Mouse (Mus musculus) megakaryocyte, embryonic 14.5 days (primary cell): ENCODE data around the gene Rtraf. TPM values are rescaled to one million over a fixed set of nuclear protein-coding genes. Genes with fewer than 3 reads are reported as not detected.

Experiments
- H3K27me3 ChIP-seq: replicated peaks from 2 replicates; pipeline ENCODE3; 2012; ENCODE audit warnings: inconsistent platforms
- H3K36me3 ChIP-seq: replicated peaks from 2 replicates; pipeline ENCODE3; 2012; ENCODE audit warnings: low read length, inconsistent platforms, mixed read lengths
- H3K4me1 ChIP-seq: 2 replicates; pipeline ENCODE4 v1.6.1; 2012; ENCODE audit warnings: inconsistent platforms
- H3K4me3 ChIP-seq: replicated peaks from 2 replicates; pipeline ENCODE3; 2012; ENCODE audit warnings: moderate library complexity, mild to moderate bottlenecking, inconsistent platforms
- H3K9me3 ChIP-seq: 2 replicates; pipeline ENCODE4 v1.6.1; 2012; ENCODE audit warnings: inconsistent platforms
- FLI1 ChIP-seq: IDR thresholded peaks from 2 replicates; pipeline ENCODE4 v1.6.1; 2012; ENCODE audit warnings: low read length, inconsistent platforms, mixed read lengths
- GATA1 ChIP-seq: IDR thresholded peaks from 3 replicates; pipeline ENCODE4 v1.6.1; 2012; ENCODE audit warnings: mixed read lengths, low read length, inconsistent platforms, borderline replicate concordance
- polyA plus RNA-seq: library from polyadenylated mRNA; stranded (reverse); fragments of >175 nt; gene quantifications from 2 replicates; pipeline ENCODE4 v1.2.3, GENCODE M21; 2012; ENCODE audit warnings: low replicate concordance; ENCODE audit not compliant: insufficient read depth

Gene Rtraf
- polyA plus RNA-seq, 1 experiment, result 264 TPM

DNA sequence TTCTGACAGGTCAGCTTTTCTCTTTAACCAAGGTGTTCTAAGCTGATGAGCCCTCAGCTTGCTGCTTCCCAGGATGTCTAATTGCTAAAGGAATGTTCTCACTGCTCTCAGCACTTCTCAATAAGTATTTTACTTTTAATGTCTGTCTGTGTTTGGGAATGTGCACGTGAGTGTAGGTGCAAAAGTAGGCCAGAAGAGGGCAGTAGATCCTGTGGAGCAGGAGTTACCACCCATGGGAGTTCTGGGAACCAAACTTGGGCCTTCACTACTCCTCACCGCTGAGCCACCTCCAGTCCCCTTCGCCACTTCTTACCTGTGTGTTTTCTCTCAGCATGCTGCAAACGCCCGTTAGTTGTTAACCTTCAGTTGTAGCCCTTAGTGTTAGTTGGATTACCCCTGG lies 47.4 kb downstream of the Rtraf start:
- Histone ChIP-seq H3K4me1 (peaks cover 22% of the 10 kb centered on the region), H3K9me3 (peaks cover 14% of the 10 kb centered on the region), H3K4me3 (no peak overlapping the region), H3K36me3 (no peaks in the 10 kb centered on the region), H3K27me3 (peaks cover 7% of the 10 kb centered on the region)
- TF ChIP-seq FLI1, result no peak
- no peak for TF ChIP-seq GATA1

DNA sequence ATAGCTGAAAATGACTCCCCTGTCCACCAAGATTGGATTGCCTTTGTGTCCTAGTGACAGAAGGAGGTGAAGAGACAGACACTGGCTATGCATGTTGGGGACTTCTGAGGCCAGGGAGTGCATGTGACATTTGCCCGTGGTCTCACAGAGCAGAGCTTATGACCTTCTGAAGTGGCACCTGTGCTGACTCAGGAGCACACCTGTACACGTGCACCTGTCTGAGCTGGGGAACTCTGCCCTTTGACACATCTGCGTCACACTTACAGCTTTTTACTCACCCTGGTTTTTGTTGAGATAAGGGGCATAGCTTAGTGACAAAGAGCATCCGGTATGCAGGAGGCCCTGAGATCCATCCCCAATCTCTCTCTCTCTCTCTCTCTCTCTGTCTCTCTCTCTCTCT lies 48.1 kb downstream of the Rtraf start:
- Histone ChIP-seq H3K9me3 (peaks cover 14% of the 10 kb centered on the region), H3K27me3 (peaks cover 5% of the 10 kb centered on the region), H3K4me3 (no peak overlapping the region), H3K36me3 (no peaks in the 10 kb centered on the region), H3K4me1 (peaks cover 28% of the 10 kb centered on the region)
- no peak for TF ChIP-seq GATA1
- no peak for TF ChIP-seq FLI1

DNA sequence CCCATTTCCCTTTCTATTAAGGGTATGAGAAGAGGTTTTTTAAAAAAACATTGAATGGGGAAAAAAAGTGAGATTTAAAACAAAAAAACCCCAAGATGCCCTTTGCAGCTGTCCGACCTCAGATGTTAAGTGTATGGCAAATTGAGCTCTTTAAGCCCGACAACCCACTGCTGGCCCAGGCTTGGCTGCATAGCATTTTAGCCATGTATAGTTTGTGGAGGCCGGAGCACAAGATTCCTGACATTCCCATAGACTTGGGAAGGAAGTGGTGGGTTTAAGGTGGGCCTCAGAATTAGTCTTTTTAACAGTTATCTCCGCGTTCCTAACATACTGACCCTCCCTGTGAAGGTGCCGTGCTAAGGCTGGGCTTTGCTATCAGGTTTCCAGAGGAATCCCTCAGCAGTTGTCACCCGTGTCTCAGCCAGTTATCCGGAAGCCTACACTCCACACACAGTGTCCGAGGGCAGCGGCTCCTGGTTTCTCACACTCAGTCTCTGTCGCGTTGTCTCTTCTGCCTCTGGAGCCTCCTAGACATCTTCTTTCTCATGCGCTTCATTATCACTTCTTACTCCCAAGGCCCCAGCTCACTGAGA lies 49.5 kb downstream of the Rtraf start:
- no peak overlapping the region for H3K4me3 ChIP-seq
- peaks cover 5% of the 10 kb centered on the region for H3K27me3 ChIP-seq

DNA sequence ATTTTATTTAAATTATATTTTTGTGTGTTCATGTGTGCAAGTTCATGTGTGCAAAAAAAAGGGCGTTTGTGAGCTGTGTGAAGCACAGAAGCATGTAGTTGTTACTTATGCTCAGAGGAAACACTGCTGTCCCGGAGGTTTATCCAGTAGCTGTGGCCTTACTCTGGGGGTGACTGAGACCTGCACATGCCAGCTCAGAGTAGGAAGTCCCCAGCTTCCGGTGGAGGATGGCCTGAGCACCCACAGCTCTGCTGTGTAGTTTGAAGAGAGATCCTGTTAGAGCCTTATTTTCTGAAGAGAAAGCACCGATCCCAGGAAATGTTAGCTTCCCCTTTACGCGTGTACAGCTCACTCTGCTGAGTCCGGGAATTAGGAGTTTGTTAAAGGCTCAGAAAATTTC lies 52.5 kb downstream of the Rtraf start:
- TF ChIP-seq GATA1 (no peak), FLI1 (no peak)
- peaks cover 43% of the 10 kb centered on the region for H3K4me1 ChIP-seq
- no peaks in the 10 kb centered on the region for H3K27me3 ChIP-seq
- H3K9me3 ChIP-seq, result peaks cover 2% of the 10 kb centered on the region
- peak overlapping the region; percentile 26 for H3K4me3 ChIP-seq
- H3K36me3 ChIP-seq, result no peaks in the 10 kb centered on the region

More for the DNA sequence above, 49.5 kb downstream of the Rtraf start:
- Histone ChIP-seq H3K4me1 (peaks cover 33% of the 10 kb centered on the region), H3K9me3 (peaks cover 14% of the 10 kb centered on the region), H3K36me3 (no peaks in the 10 kb centered on the region)
- TF ChIP-seq FLI1, result no peak
- TF ChIP-seq GATA1, result no peak

DNA sequence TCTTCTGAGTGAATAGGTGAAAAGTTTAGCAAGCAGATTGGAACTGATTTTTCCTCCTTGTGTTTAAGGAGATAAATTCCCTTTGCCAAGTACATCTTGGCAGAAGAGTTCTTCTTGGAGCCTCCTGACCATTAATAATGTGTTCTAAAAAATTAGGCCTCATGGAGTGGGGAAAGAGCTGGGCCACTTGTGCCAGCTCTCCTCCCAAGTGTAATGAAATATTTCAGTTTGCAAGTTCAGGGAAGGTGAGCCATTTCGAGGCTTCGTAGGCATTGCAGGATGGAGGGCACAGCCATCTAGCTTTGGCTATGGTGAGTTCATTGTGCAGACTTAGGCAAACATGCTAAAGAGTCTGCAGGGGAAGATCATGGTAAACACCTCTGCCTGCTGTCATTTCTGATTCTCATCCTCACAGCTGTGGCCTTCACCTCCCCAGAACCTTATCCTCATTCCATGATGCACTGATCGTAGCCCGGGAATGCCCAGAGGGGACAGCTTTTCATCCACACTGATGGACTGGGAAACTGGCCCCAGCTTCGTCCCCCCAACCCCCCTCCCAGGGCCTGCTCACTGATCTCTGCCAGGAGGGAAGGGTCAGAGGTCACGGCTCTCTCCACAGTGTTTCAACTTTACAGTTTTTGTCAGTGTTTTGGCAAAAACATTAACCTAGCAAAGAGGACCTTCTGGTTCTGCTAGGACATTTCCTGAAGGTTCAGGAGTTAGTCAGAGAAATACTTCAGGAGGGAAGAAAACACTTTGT lies 54.0 kb downstream of the Rtraf start:
- H3K27me3 ChIP-seq, result no peaks in the 10 kb centered on the region
- H3K36me3 ChIP-seq, result no peaks in the 10 kb centered on the region
- TF ChIP-seq GATA1, result no peak
- no peak for TF ChIP-seq FLI1
- H3K9me3 ChIP-seq, result no peaks in the 10 kb centered on the region
- no peak overlapping the region for H3K4me3 ChIP-seq
- peaks cover 53% of the 10 kb centered on the region for H3K4me1 ChIP-seq

DNA sequence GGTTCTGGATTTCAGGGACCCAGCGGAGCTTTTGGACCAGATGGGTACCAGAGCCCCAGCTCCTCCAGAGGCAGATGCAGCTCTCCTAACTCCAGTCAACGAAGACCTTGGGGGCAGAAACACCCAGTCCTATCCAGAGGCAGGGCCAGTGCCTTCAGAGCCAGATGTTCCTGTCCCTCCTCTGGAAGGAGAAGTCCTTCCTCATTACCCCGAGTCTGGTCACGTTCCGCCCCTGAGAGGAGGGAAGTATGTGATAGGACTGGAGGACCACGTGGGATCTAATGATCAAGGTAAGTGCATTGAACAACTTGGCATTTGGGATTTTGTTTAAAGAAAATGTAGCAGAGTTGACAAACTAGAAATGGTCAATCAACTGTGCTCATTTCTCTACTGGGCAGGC lies 55.0 kb downstream of the Rtraf start:
- H3K9me3 ChIP-seq, result no peaks in the 10 kb centered on the region
- H3K36me3 ChIP-seq, result no peaks in the 10 kb centered on the region
- TF ChIP-seq FLI1, result no peak
- TF ChIP-seq GATA1, result no peak
- H3K27me3 ChIP-seq, result no peaks in the 10 kb centered on the region
- H3K4me3 ChIP-seq, result no peak overlapping the region
- H3K4me1 ChIP-seq, result peaks cover 53% of the 10 kb centered on the region

DNA sequence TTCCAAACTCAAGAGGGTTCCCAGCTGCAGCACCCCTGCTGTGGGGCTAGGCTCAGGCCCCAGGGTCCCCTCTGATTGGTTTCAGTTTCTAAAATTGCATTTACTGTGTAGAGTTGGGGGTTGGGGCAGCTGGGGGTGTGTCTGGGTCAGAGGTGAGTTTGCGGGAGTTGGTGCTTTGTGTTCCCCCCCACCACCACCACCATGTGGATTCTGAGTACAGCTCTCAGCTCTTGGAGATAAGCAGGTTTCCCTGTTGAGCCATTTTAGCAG lies 57.3 kb downstream of the Rtraf start:
- H3K27me3 ChIP-seq, result peaks cover 2% of the 10 kb centered on the region
- TF ChIP-seq GATA1 (no peak), FLI1 (no peak)
- H3K36me3 ChIP-seq, result no peaks in the 10 kb centered on the region
- no peaks in the 10 kb centered on the region for H3K9me3 ChIP-seq
- no peak overlapping the region for H3K4me3 ChIP-seq
- peaks cover 36% of the 10 kb centered on the region for H3K4me1 ChIP-seq

DNA sequence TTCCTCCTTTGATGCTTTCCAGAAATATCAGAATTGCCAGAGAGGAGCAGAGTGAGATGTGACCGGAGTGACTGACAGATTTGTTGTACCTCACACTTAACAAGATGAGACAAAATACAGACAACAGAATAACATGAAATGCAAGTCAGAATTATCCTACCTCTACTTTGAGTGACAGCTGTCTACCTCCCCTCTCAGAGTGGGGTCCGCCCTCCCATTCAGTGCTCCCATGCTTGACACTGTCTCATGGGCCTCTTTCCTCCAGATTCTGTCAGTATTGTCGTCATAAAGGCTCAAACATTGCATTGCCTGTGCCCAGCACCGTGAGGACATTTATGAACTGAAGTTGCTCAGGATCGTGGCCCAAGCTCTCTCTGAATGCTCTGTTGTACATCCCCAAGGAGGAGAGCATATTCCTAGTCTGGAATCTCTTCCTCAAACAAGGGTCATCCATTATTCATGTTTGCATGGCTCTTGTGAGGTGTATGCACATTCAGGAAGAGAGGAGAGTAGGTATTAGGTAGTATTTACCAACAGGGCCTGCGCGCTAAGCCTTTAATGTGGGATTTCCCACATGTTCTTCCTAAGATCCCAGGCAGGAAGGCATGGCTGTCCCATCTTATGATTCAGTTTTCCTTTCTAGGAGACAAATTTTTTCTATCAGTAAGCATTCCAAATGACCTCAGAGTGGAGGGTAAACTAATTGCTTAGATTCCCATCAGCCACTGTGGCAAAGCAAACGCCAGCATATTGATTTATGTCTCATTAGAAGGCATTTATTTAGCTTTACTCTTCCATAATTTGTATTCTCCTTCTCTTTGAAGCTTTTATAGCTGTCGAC lies 57.9 kb downstream of the Rtraf start:
- peaks cover 30% of the 10 kb centered on the region for H3K4me1 ChIP-seq
- H3K27me3 ChIP-seq, result peaks cover 2% of the 10 kb centered on the region
- TF ChIP-seq GATA1, result no peak
- no peak for TF ChIP-seq FLI1
- no peaks in the 10 kb centered on the region for H3K36me3 ChIP-seq
- no peaks in the 10 kb centered on the region for H3K9me3 ChIP-seq
- no peak overlapping the region for H3K4me3 ChIP-seq

DNA sequence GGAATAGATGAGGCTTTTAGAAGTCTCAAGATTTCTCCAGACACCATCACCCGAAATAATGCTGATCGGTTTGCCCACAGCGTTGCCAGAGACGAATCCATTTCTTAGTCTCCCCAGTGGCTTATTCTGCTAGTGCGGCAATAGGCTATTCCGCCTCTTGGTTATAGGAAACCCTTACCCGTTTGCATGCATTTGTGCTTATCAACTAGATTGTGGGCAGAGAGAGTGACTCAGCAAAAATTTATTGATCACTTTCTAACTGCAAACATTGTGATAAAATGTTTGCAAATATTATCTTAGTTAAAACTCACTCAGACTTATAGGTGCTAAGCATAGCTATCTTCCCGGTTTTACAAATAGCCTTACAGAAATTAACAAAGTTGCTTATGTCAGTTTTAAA lies 59.3 kb downstream of the Rtraf start:
- H3K27me3 ChIP-seq, result peaks cover 2% of the 10 kb centered on the region
- H3K4me1 ChIP-seq, result peaks cover 24% of the 10 kb centered on the region
- TF ChIP-seq FLI1 (no peak), GATA1 (no peak)
- H3K36me3 ChIP-seq, result no peaks in the 10 kb centered on the region
- no peak overlapping the region for H3K4me3 ChIP-seq
- no peaks in the 10 kb centered on the region for H3K9me3 ChIP-seq

DNA sequence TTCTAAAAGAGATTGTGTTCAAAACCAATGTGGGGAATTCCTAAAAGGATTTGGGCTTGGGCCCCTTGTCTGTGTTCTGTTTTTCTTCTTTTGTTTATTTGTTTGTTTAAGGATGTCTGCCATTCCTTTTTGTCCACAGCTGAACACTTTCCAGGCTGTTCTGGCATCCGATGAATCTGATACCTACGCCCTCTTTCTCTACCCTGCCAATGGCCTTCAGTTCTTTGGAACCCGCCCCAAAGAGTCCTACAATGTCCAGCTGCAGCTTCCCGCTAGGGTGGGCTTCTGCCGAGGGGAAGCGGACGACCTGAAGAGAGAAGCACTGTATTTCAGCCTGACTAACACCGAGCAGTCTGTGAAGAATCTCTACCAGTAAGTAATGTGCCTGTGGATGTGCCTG lies 60.1 kb downstream of the Rtraf start:
- Histone ChIP-seq H3K36me3 (no peaks in the 10 kb centered on the region), H3K4me1 (peaks cover 24% of the 10 kb centered on the region), H3K27me3 (peaks cover 2% of the 10 kb centered on the region), H3K9me3 (no peaks in the 10 kb centered on the region), H3K4me3 (no peak overlapping the region)
- no peak for TF ChIP-seq GATA1
- no peak for TF ChIP-seq FLI1
